Mouse (Mus musculus) spleen, postnatal 36 days (tissue): ENCODE data around the gene Tsc2.
"Not testable (repeated sequence)": the region's sequence is repeated elsewhere in the genome, so short reads cannot be mapped to it uniquely, and the experiment has no call there.

ENCODE experiments used
- DNase-seq, 2 experiments: peaks; one replicate each; pipeline ENCODE4 v3.0.0; 2022; ENCODE audit warnings: low spot score in 2 of 2, mixed read lengths in 1 of 2

The Tsc2 gene

DNA sequence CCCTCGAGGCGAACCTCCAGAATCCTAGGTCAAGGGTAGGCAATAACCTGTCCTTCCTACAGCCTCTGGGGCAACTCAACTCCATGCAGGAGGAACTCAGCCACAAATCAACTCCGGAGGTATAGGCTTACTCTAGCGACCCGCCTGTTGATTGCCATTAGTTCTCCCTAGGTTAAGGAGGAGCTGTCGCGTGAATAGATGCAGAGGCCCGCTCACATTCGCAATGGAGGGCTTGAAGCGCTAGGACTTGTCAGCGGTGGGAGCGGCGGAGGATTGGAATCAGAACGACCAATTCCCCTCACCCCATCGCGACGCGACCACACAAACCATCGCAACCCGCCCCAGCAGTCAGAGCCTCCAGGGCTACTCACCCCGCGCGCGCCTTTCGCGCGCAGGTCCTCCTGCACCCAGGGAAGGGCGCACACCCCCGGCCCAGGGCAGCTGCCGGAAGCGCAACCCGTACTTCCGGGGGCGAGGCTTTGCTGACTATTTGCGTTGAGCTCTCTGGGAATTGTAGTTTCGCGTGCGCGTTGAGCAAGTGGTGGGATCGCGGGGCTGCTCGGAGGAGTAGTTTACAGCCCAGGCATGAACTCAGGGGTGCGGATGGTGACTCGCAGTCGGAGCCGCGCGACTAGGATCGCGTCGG lies at the start of gene Tsc2, which contains the start of gene Nthl1:
Tsc2 (minus strand) TSS at position 464 of the 646 bp plus-strand sequence.
Nthl1 (plus strand) TSS at position 514 of the 646 bp plus-strand sequence.
- DNase-seq: peak; percentile 81 to 86

DNA sequence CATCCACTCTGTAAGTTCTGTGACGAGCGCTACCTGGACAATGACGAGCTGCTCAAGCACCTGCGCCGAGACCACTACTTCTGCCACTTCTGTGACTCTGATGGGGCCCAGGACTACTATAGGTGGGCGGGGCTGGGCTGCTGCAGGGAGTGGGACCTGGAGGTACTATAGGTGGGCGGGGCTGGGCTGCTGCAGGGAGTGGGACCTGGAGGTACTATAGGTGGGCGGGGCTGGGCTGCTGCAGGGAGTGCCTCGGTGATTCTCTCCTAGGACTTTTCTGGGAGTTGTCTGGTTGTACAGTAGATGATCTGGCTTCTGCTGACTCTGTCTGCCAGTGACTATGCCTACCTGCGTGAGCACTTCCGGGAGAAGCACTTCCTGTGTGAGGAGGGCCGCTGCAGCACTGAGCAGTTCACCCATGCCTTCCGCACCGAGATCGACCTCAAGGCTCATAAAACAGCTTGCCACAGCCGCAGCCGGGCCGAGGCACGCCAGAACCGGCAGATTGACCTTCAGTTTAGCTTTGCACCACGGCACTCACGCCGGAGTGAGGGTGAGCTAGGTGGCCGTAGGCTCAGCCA lies 45.2 kb upstream of the Tsc2 start:
- no peak for DNase-seq

DNA sequence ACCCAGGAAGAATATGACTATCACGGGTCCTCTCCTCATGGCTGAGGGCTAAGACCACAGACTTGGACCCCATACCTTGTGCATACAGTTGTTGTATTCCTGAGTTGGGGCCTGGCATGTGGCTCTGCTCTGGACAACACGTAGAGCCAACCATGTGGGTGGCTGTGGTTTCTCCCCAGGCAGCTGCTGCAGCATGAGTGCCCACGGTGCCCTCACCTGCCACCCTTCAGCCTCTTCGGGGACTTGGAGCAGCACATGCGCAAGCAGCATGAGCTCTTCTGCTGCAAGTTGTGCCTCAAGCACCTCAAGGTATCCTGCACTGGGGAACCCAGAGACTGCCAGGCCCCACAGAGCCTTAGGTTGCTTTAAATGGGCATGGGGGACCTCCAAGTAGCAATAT lies 44.4 kb upstream of the Tsc2 start:
- DNase-seq: no peak

DNA sequence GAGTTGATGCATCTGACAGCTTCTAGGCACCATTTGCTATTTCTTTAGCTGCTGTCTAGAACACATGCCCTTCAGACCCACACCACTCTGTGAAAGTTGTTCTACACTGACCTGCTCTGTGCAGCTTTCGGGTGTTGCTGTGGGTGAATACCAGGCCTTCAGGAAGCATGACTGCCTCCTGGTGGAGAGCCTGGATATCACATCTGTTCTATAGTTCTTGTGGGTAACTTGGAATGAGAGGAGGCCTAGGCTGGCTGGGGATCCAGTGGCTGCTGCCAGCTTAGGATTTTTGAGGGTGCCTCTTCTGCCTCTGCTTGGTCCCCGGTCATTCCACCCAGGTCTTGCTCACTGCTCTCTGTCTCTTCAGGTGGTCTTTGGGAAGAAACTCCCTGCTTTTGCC lies 43.8 kb upstream of the Tsc2 start:
- DNase-seq: peak; percentile 51 to 67

DNA sequence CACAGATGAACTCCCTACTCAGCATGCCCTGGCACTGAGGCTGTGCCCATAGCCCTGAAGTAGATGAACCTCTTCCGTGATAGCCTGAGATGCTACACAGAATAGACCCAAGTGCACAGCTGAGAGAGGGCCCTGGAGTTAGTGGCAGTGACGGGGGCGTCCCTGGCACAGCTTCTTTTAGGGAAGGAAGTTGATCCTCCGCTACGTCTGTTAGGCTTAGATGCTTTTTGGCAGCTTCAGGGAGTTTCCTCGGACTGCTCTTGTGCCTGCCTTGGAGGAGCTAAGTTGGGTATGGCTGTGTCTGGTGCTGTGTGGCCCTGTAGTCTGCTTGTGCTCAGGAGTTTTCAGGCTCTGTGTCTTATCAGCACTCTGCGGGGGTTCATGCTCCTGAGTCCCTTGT lies 41.8 kb upstream of the Tsc2 start:
- DNase-seq: no peak

DNA sequence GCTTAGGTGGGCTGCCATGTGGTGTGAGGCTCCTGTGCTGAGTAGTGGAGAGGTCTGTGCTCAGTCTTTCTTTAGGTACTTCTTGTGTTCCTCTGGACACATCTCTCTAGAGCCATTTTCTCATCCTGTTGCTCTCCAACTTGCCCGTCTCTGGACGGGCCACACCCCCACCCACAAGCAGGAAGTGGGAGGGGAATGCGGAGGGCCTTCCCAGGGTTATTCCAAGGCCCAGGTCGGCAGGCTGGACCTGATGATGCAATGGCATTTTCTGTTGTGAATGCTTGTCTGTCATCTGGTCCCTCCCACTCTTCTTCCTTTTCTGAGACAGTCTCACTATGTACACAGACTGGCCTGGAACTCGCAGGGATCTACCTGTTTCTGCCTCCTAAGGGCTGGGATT lies 39.7 kb upstream of the Tsc2 start:
- peak; percentile 36 to 38 for DNase-seq

DNA sequence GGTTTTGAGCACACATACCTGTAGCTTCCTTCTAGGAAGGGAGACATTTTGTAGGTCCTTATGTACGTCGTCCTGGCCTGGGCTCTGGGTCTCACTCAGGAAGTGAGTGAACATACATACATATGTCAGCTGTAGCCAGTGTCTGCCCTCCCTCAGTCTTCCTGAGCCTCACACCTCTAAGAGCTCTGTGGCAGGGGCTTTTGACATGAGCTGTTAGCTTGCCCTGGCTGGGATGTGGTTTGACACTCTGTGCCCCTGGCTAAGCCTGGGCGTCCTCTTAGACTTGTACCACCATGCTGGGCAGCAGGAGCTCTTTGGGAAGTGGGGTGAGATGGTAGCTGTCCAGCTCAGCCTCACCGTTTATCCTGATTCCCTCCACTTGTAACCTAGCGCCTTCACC lies 38.9 kb upstream of the Tsc2 start:
- DNase-seq: no peak

DNA sequence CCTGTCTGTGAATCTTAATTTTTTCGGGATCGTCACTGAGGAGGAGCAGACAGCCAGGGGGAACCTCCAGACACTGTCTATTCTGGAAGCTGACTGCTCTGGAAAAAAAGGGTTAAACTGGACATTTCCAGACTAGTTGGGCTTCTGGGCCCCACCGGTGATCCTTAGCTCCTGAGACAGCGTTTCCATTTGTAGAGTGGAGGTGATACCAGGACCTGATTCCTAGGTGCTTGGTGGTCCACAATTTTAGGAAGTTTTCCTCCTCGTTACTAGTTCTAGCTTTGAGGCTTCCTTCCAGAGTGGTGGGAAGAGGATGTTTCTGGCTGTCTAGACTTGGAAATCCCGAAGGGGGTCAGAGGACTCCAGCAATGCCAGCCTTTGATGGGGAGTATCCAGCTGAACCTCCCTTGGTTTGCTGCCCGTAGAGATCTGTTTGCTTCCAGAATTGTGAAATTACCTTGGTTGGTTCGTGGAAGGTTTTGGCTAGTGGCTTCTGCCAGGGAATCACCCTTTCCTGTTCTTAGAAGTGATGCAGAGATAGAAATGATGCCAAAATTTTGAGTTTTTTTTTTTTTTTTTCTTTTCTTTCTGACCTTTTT lies 37.9 kb upstream of the Tsc2 start:
- no peak for DNase-seq

DNA sequence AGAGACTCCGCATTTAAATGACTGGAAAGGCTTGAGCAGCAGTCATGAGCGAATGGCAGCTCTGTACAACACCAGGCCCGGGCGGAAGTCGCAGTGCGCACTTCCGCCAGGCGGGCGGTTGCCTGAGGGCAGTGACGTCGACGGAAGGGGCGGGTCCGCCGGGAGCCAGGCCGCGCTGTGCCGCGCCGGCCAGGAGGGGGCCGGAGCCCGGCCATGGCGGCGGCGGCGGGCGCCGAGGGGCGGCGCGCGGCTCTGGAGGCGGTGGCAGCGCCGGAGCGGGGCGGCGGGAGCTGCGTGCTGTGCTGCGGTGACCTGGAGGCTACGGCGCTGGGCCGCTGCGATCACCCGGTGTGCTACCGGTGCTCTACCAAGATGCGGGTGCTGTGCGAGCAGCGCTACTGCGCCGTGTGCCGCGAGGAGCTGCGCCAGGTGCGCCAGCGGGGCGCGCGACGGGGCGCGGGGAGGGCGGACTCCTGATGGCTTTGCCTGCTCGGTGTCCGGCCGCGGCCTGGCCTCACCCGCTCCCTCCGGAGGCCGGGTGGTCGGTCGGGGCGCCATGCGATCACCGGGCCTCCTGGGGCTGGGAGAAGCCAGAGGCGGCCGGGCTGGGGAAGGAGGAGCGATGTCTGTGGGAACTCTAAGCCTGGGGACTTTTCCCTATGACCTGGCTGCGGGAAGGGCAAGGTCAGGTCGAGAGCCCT lies 37.3 kb upstream of the Tsc2 start, which contains the start of gene Zfp598:
Zfp598 (plus strand) TSS at position 143 of the 701 bp plus-strand sequence.
- peak; percentile 92 to 94 for DNase-seq

DNA sequence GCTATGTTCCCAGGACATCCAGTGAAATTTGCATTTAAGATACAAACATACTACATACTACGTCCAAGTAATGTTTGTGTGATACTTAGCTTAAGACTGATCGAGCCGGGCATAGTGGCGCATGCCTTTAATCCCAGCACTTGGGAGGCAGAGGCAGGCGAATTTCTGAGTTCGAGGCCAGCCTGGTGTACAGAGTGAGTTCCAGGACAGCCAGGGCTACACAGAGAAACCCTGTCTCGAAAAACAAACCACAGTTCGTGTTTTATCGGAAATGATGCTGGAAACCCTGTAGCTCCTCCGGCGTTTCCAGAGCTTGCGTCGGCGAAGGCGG lies 36.7 kb upstream of the Tsc2 start:
- DNase-seq: not testable (repeated sequence)

DNA sequence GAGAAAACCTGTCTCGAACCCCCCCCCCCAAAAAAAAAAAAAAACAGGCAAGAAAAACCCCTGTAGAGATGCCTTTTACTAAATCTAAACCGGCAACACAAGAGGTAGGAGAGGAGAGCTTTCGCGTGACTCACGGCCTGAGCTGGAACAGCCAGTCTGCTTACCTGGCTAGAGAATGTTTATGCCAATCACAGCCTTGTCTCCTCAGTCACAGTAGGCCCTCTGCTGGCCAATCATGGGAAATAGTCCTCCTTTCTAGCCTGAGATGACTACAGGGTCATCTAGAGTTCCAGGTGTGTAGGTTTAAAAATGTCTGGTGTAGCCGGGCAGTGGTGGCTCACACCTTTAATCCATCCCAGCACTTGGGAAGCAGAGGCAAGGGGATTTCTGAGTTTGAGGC lies 35.0 kb upstream of the Tsc2 start:
- DNase-seq: peak; percentile 59 to 64

DNA sequence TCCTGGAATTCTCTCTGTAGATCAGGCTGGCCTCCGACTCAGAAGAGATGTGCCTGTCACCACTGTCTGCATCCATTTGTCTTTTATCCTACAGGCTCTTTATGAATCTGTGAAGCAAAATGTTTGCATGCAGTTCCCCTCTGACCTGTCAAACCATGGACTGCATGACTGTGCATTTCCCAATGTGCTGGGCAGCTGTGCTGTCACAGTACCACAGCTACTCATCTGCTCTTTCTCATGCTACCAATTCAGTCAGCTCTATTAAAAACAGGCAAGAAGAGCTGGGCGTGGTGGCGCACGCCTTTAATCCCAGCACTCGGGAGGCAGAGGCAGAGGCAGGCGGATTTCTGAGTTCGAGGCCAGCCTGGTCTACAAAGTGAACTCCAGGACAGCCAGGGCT lies 34.6 kb upstream of the Tsc2 start:
- not testable (repeated sequence) for DNase-seq

DNA sequence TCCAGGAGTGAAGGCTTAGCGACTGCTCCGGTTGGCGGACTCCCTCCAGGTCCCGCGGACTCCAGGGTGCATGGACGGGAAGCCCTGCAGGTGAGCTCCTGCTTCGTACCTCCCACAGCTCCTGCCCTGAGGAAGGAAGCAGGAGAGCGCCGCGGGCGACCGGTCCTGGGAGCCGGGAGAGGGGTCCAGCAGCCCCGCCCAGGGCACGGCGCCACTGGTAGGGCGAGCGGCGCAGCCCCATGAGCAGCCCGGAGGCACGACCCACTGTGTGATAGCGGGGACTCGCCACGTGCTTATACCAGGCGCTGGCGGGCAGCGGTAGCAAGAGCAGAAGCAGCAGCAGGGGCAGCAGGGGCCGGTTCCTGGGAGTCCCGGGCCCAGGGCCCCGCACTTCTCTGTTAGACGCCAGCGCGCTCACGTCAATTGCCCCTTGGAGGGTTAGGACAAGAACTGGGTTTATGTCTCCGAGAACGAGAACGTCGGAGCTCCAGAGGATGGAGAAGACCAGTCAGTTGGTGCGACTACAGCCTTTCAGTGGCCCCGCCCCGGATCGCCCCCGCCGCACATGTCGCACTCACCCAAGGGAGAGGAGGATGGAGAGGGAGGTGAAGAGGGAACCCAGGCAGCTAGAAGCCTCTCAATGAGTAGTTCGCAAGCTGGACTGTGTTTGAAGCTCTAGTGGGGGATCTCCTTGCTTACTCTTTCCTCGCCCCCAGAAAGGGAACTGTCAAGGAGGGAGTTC lies 25.8 kb upstream of the Tsc2 start, which contains the start of gene Npw:
Npw (minus strand) TSS at position 441 of the 742 bp plus-strand sequence.
- no peak for DNase-seq

DNA sequence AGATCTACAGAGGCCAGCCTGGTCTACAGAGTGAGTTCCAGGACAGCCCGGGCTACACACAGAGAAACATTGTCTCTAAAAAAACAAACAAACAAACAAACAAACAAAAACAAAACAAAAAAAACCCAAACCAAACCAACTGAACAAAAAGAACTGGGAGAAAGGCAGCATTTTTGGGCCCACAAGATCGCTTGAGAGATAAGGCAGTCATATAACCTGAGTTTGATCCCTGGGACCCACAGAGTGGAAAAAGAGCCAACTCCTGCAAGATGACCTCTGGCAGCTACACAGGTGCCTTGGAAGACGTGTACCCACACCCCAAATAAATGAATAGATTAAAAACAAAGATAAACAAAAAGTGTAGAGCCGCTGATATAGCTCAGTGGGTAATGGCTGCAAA lies 22.5 kb upstream of the Tsc2 start:
- DNase-seq: no peak

DNA sequence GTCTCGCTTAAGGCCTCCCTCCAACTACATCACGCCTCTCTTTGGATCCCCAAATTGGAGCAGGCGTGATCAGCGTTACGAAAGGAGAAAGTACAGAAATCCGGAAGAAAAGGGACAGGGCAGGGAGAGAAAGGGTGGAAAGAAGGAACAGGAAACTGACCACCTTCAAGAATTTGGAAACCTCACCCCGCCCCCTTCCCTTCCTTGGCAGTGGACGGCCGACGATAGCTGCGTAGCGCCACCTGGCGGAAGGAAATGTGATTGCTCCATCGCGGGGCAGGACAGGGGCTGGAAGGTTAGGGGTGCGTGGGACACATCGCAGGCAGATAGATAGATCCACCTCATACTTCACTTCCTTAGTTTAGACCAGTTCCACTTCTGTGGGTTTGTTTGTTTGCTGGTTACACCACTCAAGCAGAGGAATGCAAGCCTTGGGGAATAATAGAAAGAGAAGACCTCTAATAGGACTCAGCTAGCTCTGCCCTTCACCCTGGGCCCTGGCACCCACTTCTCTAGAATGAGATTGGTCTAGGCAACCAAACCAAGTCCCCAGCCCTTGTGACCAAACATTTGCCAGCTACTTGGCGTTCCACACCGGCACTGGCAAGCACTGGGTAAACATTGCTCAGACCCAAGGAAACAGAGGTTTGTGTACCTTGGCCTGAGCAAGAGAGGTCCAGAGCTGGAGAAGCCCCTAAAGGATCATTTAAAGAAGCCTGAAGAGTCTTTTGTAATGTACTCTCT lies 21.7 kb upstream of the Tsc2 start:
- DNase-seq: peak; percentile 51 to 64

DNA sequence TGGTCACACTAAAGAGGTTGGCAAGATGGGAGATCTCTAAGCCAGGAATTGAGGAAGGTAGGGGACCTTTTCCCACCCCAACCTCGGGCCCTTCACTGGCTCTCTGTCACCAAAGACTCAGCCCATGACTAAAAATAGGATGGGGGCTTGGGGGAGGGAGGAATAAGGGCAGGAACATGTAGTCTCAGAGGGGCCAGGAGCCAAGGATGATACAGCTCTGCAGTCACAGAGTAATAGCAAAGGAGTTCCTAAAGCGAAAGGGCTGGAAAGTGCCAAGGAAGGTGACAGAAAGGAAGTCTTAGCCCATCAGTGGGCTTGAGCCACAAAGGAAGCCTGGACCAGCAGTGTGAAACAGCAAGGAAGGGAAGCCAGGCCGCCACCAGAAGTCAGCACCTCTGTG lies 19.4 kb upstream of the Tsc2 start:
- no peak for DNase-seq

DNA sequence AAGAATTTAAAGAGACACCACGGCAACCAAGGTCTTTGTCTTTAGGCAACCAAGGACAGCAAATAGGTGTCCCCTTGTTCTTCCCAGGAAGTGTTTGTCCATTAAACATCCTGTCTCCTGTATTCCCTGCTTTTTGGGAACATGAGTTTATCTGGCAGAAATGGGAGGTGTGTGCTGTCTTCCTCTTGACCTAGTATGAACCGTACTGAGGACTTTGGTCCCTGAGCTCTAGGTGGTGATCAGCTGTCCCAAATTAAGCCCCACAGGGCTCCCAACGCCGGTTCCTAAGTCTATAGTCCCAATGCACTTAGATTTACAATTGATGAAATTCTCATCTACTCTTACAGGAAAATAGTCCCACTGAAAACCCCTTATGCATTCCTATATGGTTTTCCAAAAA lies 18.3 kb upstream of the Tsc2 start:
- no peak for DNase-seq

DNA sequence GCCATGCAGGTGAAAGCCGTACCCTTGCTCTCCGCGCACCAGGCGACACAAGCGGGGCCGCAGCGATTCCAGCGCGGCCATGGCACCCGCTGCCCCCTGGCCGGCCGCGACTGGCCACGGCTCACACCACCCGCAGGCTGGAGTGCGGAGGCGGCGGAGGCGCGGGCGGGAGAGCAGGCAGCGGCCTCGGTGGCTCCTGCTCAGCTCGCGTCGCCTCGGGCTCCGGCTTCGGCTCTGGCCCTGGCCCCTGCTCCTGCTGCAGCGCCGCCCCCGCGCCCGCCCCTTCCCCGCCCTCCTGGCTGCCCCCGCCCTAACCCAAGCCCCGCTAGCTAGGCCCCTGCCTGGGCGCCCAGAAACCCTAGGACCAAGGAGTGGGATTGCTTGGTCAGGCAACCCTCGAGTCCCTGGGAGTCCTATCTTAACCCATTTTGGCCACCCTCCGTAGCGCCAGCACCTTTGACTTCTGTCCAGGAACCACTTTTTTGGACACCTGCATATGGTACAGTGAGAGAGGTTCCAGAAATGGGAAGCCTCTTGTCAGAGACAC lies 17.7 kb upstream of the Tsc2 start, which contains the start of gene Slc9a3r2:
Slc9a3r2 (minus strand) TSS at position 258 of the 547 bp plus-strand sequence.
- no peak for DNase-seq

DNA sequence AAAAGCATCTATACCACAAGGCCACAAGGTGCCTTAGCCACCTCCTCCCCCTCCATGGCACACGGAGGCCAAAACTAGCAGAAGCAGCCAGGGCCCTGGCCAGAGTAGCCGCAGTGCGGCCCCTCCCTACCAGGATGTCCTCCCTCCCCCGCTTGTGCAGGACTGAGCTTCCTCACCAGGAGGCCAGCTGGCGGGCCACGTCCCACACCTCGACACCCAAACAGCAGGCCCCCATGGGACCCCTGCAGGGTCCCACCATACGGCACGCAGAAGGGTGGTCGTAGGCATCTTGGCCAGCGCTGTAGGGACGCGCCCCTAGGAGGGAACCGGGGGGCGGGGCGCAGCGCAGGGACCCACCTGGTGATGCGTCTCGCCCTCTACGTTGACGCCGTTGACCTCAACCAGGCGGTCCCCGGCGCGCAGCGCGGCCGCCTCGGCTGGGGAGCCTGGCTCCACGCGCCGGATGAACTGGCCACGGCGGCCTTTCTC lies 17.2 kb upstream of the Tsc2 start:
- no peak for DNase-seq

DNA sequence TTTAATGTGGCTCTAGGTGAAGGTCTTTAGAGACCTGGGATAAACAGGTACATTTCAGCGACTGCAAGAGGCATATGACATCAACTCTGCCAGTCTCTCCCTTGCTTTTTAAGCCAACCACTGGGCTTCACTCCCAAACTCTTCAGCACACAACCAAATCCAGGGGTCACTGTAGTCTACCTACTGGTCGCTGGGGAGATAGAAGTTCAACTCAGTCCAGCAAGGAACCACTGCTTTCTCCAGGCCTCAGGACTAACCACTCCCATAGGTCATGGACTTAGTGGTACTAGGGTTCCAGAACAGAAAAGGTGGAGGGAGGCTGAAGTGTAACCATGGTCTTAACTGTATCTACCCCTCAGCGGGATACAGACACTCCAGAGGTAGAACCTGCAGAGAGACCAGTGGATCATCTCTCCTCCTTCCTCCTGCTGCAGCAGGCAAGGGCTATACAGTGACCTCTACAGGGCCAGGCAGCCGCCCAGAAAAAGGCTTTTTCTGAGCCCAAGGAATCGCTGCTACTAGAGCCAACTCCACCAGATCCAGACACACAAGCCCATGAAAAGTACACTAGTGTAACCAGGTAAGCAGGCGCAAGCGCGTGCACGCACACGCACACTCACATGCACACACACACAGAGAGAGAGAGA lies 16.4 kb upstream of the Tsc2 start:
- DNase-seq: no peak
